Mouse (Mus musculus) urinary bladder, adult 18-20 months (tissue): ENCODE measurements around the gene Hamp.
A peak's percentile ranks its signal among the peaks of the same experiment; 100 is the strongest.

Experiments
- DNase-seq, 2 experiments: peaks; one replicate each; pipeline ENCODE4 v3.0.0; 2022; ENCODE audit warnings: low spot score in 2 of 2, mixed read lengths in 2 of 2

Hamp gene

GRCm38 (mm10) chr7:30908277-30908991 is 35.4 kb downstream of the Hamp start:
- DNase-seq, result no peak

- DNase-seq, result no peak
These were observed 39.8 kb downstream of the Hamp start for GRCm38 (mm10) chr7:30904042-30904441.

DNA sequence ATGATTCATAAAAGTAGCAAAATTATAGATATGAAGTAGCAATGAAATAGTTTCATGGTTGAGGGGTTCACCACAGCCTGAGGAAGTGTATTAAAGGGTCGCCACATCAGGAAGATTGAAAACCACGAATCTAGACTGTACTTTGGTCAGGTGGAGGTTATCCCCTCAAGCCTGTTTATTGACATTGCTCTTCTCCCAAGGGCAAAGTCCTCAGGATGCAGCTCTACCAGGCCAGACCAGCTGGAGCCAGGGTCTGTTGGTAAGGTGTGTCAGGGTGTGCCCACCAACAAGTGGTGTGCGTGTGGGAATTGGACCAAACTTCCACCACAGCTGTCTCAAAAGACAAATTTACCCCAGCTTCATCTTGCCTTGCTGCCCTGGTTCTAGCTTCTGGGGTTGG is 48.6 kb downstream of the Hamp start:
- no peak for DNase-seq

GRCm38 (mm10) chr7:30892515-30892914 is 51.3 kb downstream of the Hamp start:
- DNase-seq, result peak in 1 of 2 experiments; percentile 10
